Mouse (Mus musculus): ENCODE measurements at regions not wholly inside any gene's neighbourhood (a gene's known extent, or its start where the extent isn't known, plus 50 kb on each side); places are given as distances from the start of the nearest gene placed in this dataset.

DNA sequence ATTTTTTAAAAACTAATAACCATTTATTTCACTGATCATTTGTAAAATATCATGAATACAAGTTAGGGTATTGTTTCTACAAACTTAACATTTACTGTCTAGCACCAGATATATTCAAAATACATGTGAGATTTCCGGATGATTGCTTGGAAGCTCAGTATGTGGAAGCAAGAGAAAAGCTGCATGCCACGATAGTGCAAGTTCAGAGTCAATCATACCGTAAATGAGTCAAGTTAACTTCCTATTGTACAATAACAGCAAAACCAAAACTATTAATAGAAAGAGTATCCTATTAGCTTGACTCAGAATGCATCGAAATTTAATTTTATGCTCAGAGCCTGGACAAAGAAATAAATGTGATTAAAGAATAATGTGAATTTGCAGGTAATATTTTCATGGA, 1284.6 kb upstream of the Cited2 start:
- 91% methylated on average over 4 of the region's 4 CpGs for WGBS
- Histone ChIP-seq H3K4me2 (replicated peaks; ENCODE audit: low read depth, low read length, severe bottlenecking) (no peak overlapping the region), H3K9me3 (ENCODE audit: control insufficient read depth, low read length) (no peaks in the 10 kb centered on the region), H3K4me1 (ENCODE audit: control insufficient read depth, insufficient read depth, low read length) (no peaks in the 10 kb centered on the region), H3K4me3 (replicated peaks; ENCODE audit: low read length) (no peak overlapping the region), H3K27me3 (ENCODE audit: control insufficient read depth, insufficient read depth, low read length) (no peaks in the 10 kb centered on the region), H3K9ac (ENCODE audit: low read depth, low read length, severe bottlenecking) (no peak overlapping the region), H3K36me3 (ENCODE audit: control insufficient read depth, insufficient read depth, low read length) (no peaks in the 10 kb centered on the region), H3K27ac (replicated peaks; ENCODE audit: low read depth, low read length) (no peak overlapping the region)
- DNase-seq (ENCODE audit: low spot score): no peak
- no peak for ATAC-seq (ENCODE audit: low FRiP score, low read depth)
- TF ChIP-seq POLR2A (IDR thresholded peaks at IDR 0.05; ENCODE audit: borderline replicate concordance, extremely low read depth, insufficient read depth, insufficient read length): no peak

GRCm38 (mm10) chr10:16440932-16441640, 1281.9 kb upstream of the Cited2 start:
- 50% methylated on average over 3 of the region's 3 CpGs for WGBS
- H3K27me3 ChIP-seq (ENCODE audit: control insufficient read depth, insufficient read depth, low read length): no peaks in the 10 kb centered on the region
- H3K27ac ChIP-seq (replicated peaks; ENCODE audit: low read depth, low read length): no peak overlapping the region
- H3K4me3 ChIP-seq (replicated peaks; ENCODE audit: low read length): no peak overlapping the region
- H3K4me1 ChIP-seq (ENCODE audit: control insufficient read depth, insufficient read depth, low read length): no peaks in the 10 kb centered on the region
- no peaks in the 10 kb centered on the region for H3K36me3 ChIP-seq (ENCODE audit: control insufficient read depth, insufficient read depth, low read length)
- TF ChIP-seq POLR2A (IDR thresholded peaks at IDR 0.05; ENCODE audit: borderline replicate concordance, extremely low read depth, insufficient read depth, insufficient read length): no peak
- H3K9ac ChIP-seq (ENCODE audit: low read depth, low read length, severe bottlenecking): no peak overlapping the region
- no peaks in the 10 kb centered on the region for H3K9me3 ChIP-seq (ENCODE audit: control insufficient read depth, low read length)
- no peak for DNase-seq (ENCODE audit: low spot score)
- H3K4me2 ChIP-seq (replicated peaks; ENCODE audit: low read depth, low read length, severe bottlenecking): no peak overlapping the region
- ATAC-seq (ENCODE audit: low FRiP score, low read depth): no peak

DNA sequence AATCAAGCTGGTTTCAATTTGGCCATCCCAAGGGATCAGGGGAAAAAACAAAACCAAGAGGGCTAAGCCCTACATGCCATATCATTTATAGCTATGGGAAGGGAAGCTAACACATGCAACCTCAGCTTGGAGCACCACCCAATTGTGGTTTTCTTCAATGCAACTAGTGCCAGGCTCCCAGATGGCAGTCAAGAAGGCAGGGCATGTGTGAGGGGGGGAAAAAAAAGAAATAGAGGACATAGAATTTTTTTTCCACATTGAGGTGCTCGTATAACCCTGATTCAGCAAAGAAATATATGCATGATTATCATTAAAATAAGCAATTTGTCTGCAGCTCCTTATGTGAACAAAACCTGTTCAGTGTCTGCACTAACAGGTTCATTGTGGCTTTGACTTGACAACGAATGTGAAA, 1281.4 kb upstream of the Cited2 start:
- no peak for TF ChIP-seq POLR2A (IDR thresholded peaks at IDR 0.05; ENCODE audit: borderline replicate concordance, extremely low read depth, insufficient read depth, insufficient read length)
- Histone ChIP-seq H3K4me2 (replicated peaks; ENCODE audit: low read depth, low read length, severe bottlenecking) (no peak overlapping the region), H3K9me3 (ENCODE audit: control insufficient read depth, low read length) (no peaks in the 10 kb centered on the region), H3K9ac (ENCODE audit: low read depth, low read length, severe bottlenecking) (no peak overlapping the region), H3K27me3 (ENCODE audit: control insufficient read depth, insufficient read depth, low read length) (no peaks in the 10 kb centered on the region), H3K4me3 (replicated peaks; ENCODE audit: low read length) (no peak overlapping the region), H3K27ac (replicated peaks; ENCODE audit: low read depth, low read length) (no peak overlapping the region), H3K36me3 (ENCODE audit: control insufficient read depth, insufficient read depth, low read length) (no peaks in the 10 kb centered on the region), H3K4me1 (ENCODE audit: control insufficient read depth, insufficient read depth, low read length) (no peaks in the 10 kb centered on the region)
- WGBS: 71% methylated on average over 2 of the region's 2 CpGs
- ATAC-seq (ENCODE audit: low FRiP score, low read depth) (no peak), DNase-seq (ENCODE audit: low spot score) (no peak)

DNA sequence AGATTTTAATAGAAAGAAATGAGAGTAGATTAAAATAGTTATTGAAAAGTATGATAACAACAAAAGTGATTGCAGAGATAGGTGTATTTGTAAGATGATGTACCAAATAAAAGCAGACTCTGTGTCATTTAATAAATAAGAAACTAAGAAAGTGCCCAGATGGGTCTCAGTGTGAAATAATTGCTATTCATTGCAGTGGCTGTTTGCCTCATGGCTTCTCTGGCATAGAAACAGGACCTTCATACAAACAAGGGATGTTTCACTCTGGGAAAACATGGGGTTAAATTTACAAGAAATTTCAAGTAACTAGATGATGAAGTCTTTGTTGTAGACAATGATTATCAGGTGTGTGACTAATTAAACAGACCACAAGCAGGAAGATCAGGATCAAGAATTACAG, 1279.1 kb upstream of the Cited2 start:
- no peaks in the 10 kb centered on the region for H3K36me3 ChIP-seq (ENCODE audit: control insufficient read depth, insufficient read depth, low read length)
- TF ChIP-seq POLR2A (IDR thresholded peaks at IDR 0.05; ENCODE audit: borderline replicate concordance, extremely low read depth, insufficient read depth, insufficient read length): no peak
- no peak overlapping the region for H3K4me3 ChIP-seq (replicated peaks; ENCODE audit: low read length)
- H3K4me2 ChIP-seq (replicated peaks; ENCODE audit: low read depth, low read length, severe bottlenecking): no peak overlapping the region
- H3K27ac ChIP-seq (replicated peaks; ENCODE audit: low read depth, low read length): no peak overlapping the region
- no peaks in the 10 kb centered on the region for H3K9me3 ChIP-seq (ENCODE audit: control insufficient read depth, low read length)
- H3K27me3 ChIP-seq (ENCODE audit: control insufficient read depth, insufficient read depth, low read length): no peaks in the 10 kb centered on the region
- no peaks in the 10 kb centered on the region for H3K4me1 ChIP-seq (ENCODE audit: control insufficient read depth, insufficient read depth, low read length)
- DNase-seq (ENCODE audit: low spot score) (no peak), ATAC-seq (ENCODE audit: low FRiP score, low read depth) (no peak)
- no peak overlapping the region for H3K9ac ChIP-seq (ENCODE audit: low read depth, low read length, severe bottlenecking)

GRCm38 (mm10) chr10:16467935-16468334, 1255.1 kb upstream of the Cited2 start:
- no peak overlapping the region for H3K9ac ChIP-seq (ENCODE audit: low read depth, low read length, severe bottlenecking)
- H3K36me3 ChIP-seq (ENCODE audit: control insufficient read depth, insufficient read depth, low read length): no peaks in the 10 kb centered on the region
- no peak for DNase-seq (ENCODE audit: low spot score)
- H3K27me3 ChIP-seq (ENCODE audit: control insufficient read depth, insufficient read depth, low read length): no peaks in the 10 kb centered on the region
- H3K4me3 ChIP-seq (replicated peaks; ENCODE audit: low read length): no peak overlapping the region
- WGBS: 61% methylated on average over 3 of the region's 3 CpGs
- no peaks in the 10 kb centered on the region for H3K4me1 ChIP-seq (ENCODE audit: control insufficient read depth, insufficient read depth, low read length)
- no peak for TF ChIP-seq POLR2A (IDR thresholded peaks at IDR 0.05; ENCODE audit: borderline replicate concordance, extremely low read depth, insufficient read depth, insufficient read length)
- no peaks in the 10 kb centered on the region for H3K9me3 ChIP-seq (ENCODE audit: control insufficient read depth, low read length)
- ATAC-seq (ENCODE audit: low FRiP score, low read depth): no peak
- no peak overlapping the region for H3K27ac ChIP-seq (replicated peaks; ENCODE audit: low read depth, low read length)
- H3K4me2 ChIP-seq (replicated peaks; ENCODE audit: low read depth, low read length, severe bottlenecking): no peak overlapping the region

Measured in limb, embryonic 14.5 days (tissue).